Mouse (Mus musculus) kidney, embryonic 15.5 days (tissue): ENCODE results near the gene Zfp275. TPM values are rescaled to one million over a fixed set of nuclear protein-coding genes. Genes with fewer than 3 reads are reported as not detected.
A peak's percentile ranks its signal among the peaks of the same experiment; 100 is the strongest.
"Not testable (repeated sequence)": the region's sequence is repeated elsewhere in the genome, so short reads cannot be mapped to it uniquely, and the experiment has no call there.

Source experiments
- ATAC-seq: fragments of 200-750 bp; cut with Nextera tagmentation; replicated peaks from 2 replicates; pipeline ENCODE4 v1.8.0; 2017; ENCODE audit warnings: moderate TSS enrichment; ENCODE audit not compliant: low FRiP score
- H3K27ac ChIP-seq: fragments of 300-500 bp; sonication (generic); 2 replicates; pipeline ENCODE4 v1.5.1; 2015; ENCODE audit warnings: mild to moderate bottlenecking, inconsistent platforms
- H3K27me3 ChIP-seq: fragments of 300-500 bp; sonication (generic); 2 replicates; pipeline ENCODE4 v1.6.1; 2015; ENCODE audit warnings: inconsistent platforms
- H3K36me3 ChIP-seq: fragments of 300-500 bp; sonication (generic); 2 replicates; pipeline ENCODE4 v1.6.1; 2015; ENCODE audit warnings: inconsistent platforms
- H3K4me1 ChIP-seq: fragments of 300-500 bp; sonication (generic); 2 replicates; pipeline ENCODE4 v1.6.1; 2015; ENCODE audit warnings: inconsistent platforms
- H3K4me2 ChIP-seq: fragments of 300-500 bp; sonication (generic); 2 replicates; pipeline ENCODE4 v1.6.1; 2015; ENCODE audit warnings: moderate library complexity, mild to moderate bottlenecking, inconsistent platforms
- H3K4me3 ChIP-seq: fragments of 300-500 bp; sonication (generic); replicated peaks from 2 replicates; pipeline ENCODE4 v1.5.1; 2015; ENCODE audit warnings: mild to moderate bottlenecking, inconsistent platforms
- H3K9ac ChIP-seq: fragments of 300-500 bp; sonication (generic); 2 replicates; pipeline ENCODE4 v1.6.1; 2015; ENCODE audit warnings: mild to moderate bottlenecking, inconsistent platforms
- H3K9me3 ChIP-seq: fragments of 300-500 bp; sonication (generic); replicated peaks from 2 replicates; pipeline ENCODE4 v1.6.1; 2016; ENCODE audit warnings: inconsistent platforms
- WGBS: fragments of 180-500 bp; shearing (Covaris S2); methylation state at CpG from one replicate; pipeline ENCODE4 v1.1.7; 2015; ENCODE audit warnings: mixed read lengths; 5-methylcytosine and 5-hydroxymethylcytosine counted together
- polyA plus RNA-seq: library from polyadenylated mRNA; unstranded; fragments of >200 nt; fragmentation: Nextera tagmentation; extraction: Ambion mirVana; gene quantifications from 2 replicates; pipeline ENCODE4 v1.2.1, GENCODE M21; 2015

Zfp275 gene
- polyA plus RNA-seq, result 13.3 and 14.3 TPM in 2 replicates

GRCm38 (mm10) chrX:73342483-73342895 lies at the start of gene Zfp275:
Zfp275 (plus strand) TSS chrX:73342621.
- Histone ChIP-seq H3K4me1 (0 out of 2 replicates have a peak, but pooled peaks cover 5% of the 10 kb centered on the region), H3K27ac (peak within 1 kb of the TSS; percentile 73), H3K9me3 (no peaks in the 10 kb centered on the region), H3K4me3 (peak within 1 kb of the TSS; percentile 66), H3K27me3 (peaks cover 14% of the 10 kb centered on the region), H3K9ac (peak within 1 kb of the TSS; percentile 63), H3K4me2 (peak within 1 kb of the TSS; percentile 58), H3K36me3 (no peaks in the 10 kb centered on the region)
- ATAC-seq, result peak; percentile 97
- 17% methylated on average over 37 of the region's 37 CpGs for WGBS

- ATAC-seq, H3K4me1 ChIP-seq: not testable (repeated sequence)
- 90% methylated on average over 13 of the region's 17 CpGs for WGBS
These were observed 49.5 kb upstream of the Zfp275 start, which contains the start of the genes Xlr5a and Xlr5c for GRCm38 (mm10) chrX:73292876-73293275. Xlr5a (minus strand) TSS chrX:73292976. Xlr5c (minus strand) TSS chrX:73292976.

GRCm38 (mm10) chrX:73295745-73296144 lies 46.7 kb upstream of the Zfp275 start:
- H3K4me2 ChIP-seq, H3K9ac ChIP-seq, H3K36me3 ChIP-seq, H3K4me1 ChIP-seq, H3K9me3 ChIP-seq, H3K27me3 ChIP-seq, ATAC-seq, H3K27ac ChIP-seq, H3K4me3 ChIP-seq: not testable (repeated sequence)
- WGBS, result 56% methylated on average over 10 of the region's 10 CpGs

More at GRCm38 (mm10) chrX:73292876-73293275, 49.5 kb upstream of the Zfp275 start, which contains the start of the genes Xlr5a and Xlr5c:
- H3K9me3 ChIP-seq, H3K4me3 ChIP-seq, H3K9ac ChIP-seq, H3K36me3 ChIP-seq, H3K27ac ChIP-seq, H3K27me3 ChIP-seq, H3K4me2 ChIP-seq: not testable (repeated sequence)

GRCm38 (mm10) chrX:73312522-73312921 lies 29.9 kb upstream of the Zfp275 start:
- H3K4me2 ChIP-seq, result no peak overlapping the region
- no peaks in the 10 kb centered on the region for H3K9me3 ChIP-seq
- WGBS, result 48% methylated on average over 3 of the region's 3 CpGs

GRCm38 (mm10) chrX:73321029-73321428 lies 21.4 kb upstream of the Zfp275 start:
- peaks cover 14% of the 10 kb centered on the region; the same call in 1 of the 2 replicates for H3K27me3 ChIP-seq
- H3K9me3 ChIP-seq, result no peaks in the 10 kb centered on the region
- H3K9ac ChIP-seq, result no peak overlapping the region
- ATAC-seq, result no peak
- H3K4me3 ChIP-seq, result no peak overlapping the region
- H3K4me1 ChIP-seq, result no peaks in the 10 kb centered on the region
- no peak overlapping the region for H3K4me2 ChIP-seq
- H3K36me3 ChIP-seq, result no peaks in the 10 kb centered on the region
- 75% methylated on average over 3 of the region's 3 CpGs for WGBS
- no peak overlapping the region for H3K27ac ChIP-seq

More at GRCm38 (mm10) chrX:73312522-73312921, 29.9 kb upstream of the Zfp275 start:
- Histone ChIP-seq H3K4me1 (no peaks in the 10 kb centered on the region), H3K27ac (no peak overlapping the region), H3K36me3 (no peaks in the 10 kb centered on the region), H3K9ac (no peak overlapping the region), H3K4me3 (no peak overlapping the region), H3K27me3 (peaks cover 15% of the 10 kb centered on the region; the same call in 1 of the 2 replicates)
- ATAC-seq, result no peak

- H3K4me2 ChIP-seq, result no peak overlapping the region
- H3K27ac ChIP-seq, result no peak overlapping the region
- H3K27me3 ChIP-seq, result peaks cover 17% of the 10 kb centered on the region
- H3K4me3 ChIP-seq, result no peak overlapping the region
- no peaks in the 10 kb centered on the region for H3K9me3 ChIP-seq
- no peak for ATAC-seq
- 82% methylated on average over 2 of the region's 2 CpGs for WGBS
- no peak overlapping the region for H3K9ac ChIP-seq
- no peaks in the 10 kb centered on the region for H3K36me3 ChIP-seq
- H3K4me1 ChIP-seq, result no peaks in the 10 kb centered on the region
These were observed 15.2 kb upstream of the Zfp275 start for GRCm38 (mm10) chrX:73327215-73327614.

GRCm38 (mm10) chrX:73333548-73333947 lies 8.9 kb upstream of the Zfp275 start:
- no peak overlapping the region for H3K9ac ChIP-seq
- H3K4me3 ChIP-seq, result no peak overlapping the region
- no peak overlapping the region for H3K27ac ChIP-seq
- no peak overlapping the region for H3K4me2 ChIP-seq
- H3K9me3 ChIP-seq, result no peaks in the 10 kb centered on the region
- H3K36me3 ChIP-seq, result no peaks in the 10 kb centered on the region
- no peaks in the 10 kb centered on the region for H3K4me1 ChIP-seq
- ATAC-seq, result no peak
- peaks cover 30% of the 10 kb centered on the region; the same call in 1 of the 2 replicates for H3K27me3 ChIP-seq

- peaks cover 32% of the 10 kb centered on the region for H3K27me3 ChIP-seq
- no peak within 1 kb of the TSS for H3K9ac ChIP-seq
- H3K4me1 ChIP-seq, result no peaks in the 10 kb centered on the region
- 90% methylated on average over 4 of the region's 4 CpGs for WGBS
- no peak within 1 kb of the TSS for H3K4me3 ChIP-seq
- no peaks in the 10 kb centered on the region for H3K9me3 ChIP-seq
- no peak within 1 kb of the TSS for H3K4me2 ChIP-seq
- no peaks in the 10 kb centered on the region for H3K36me3 ChIP-seq
- ATAC-seq, result no peak
- no peak within 1 kb of the TSS for H3K27ac ChIP-seq
These were observed 5.7 kb upstream of the Zfp275 start, which contains the start of gene Gm45015 for GRCm38 (mm10) chrX:73336740-73337139. Gm45015 (minus strand) TSS chrX:73336840.

GRCm38 (mm10) chrX:73341473-73341872 lies 948 bp upstream of the Zfp275 start:
- 76% methylated on average over 1 of the region's 1 CpGs for WGBS
- ATAC-seq, result no peak
- H3K36me3 ChIP-seq, result no peaks in the 10 kb centered on the region
- no peak overlapping the region for H3K27ac ChIP-seq
- H3K4me2 ChIP-seq, result no peak overlapping the region
- 0 out of 2 replicates have a peak, but pooled peaks cover 5% of the 10 kb centered on the region for H3K4me1 ChIP-seq
- no peak overlapping the region for H3K4me3 ChIP-seq
- H3K27me3 ChIP-seq, result peaks cover 24% of the 10 kb centered on the region
- no peak overlapping the region for H3K9ac ChIP-seq
- H3K9me3 ChIP-seq, result no peaks in the 10 kb centered on the region

- Histone ChIP-seq H3K36me3 (no peaks in the 10 kb centered on the region), H3K4me3 (peak overlapping the region; percentile 66), H3K9me3 (no peaks in the 10 kb centered on the region), H3K4me1 (0 out of 2 replicates have a peak, but pooled peaks cover 5% of the 10 kb centered on the region), H3K27ac (no peak overlapping the region), H3K9ac (no peak overlapping the region), H3K27me3 (peaks cover 18% of the 10 kb centered on the region), H3K4me2 (peak overlapping the region; percentile 58)
- ATAC-seq, result peak; percentile 65
- 42% methylated on average over 3 of the region's 3 CpGs for WGBS
These were observed 353 bp upstream of the Zfp275 start for GRCm38 (mm10) chrX:73342068-73342467.

- 27% methylated on average over 15 of the region's 15 CpGs for WGBS
- H3K36me3 ChIP-seq, result no peaks in the 10 kb centered on the region
These were observed 717 bp downstream of the Zfp275 start for GRCm38 (mm10) chrX:73342941-73343735.

GRCm38 (mm10) chrX:73343802-73344201 lies 1.4 kb downstream of the Zfp275 start:
- Histone ChIP-seq H3K4me2 (peak overlapping the region; percentile 58; the same call in 1 of the 2 replicates), H3K36me3 (no peaks in the 10 kb centered on the region), H3K4me3 (no peak overlapping the region), H3K27ac (no peak overlapping the region), H3K9me3 (no peaks in the 10 kb centered on the region), H3K27me3 (peaks cover 16% of the 10 kb centered on the region; the same call in 1 of the 2 replicates), H3K4me1 (0 out of 2 replicates have a peak, but pooled peaks cover 5% of the 10 kb centered on the region), H3K9ac (no peak overlapping the region)
- ATAC-seq, result no peak
- WGBS, result 70% methylated on average over 1 of the region's 1 CpGs

More at GRCm38 (mm10) chrX:73342941-73343735, 717 bp downstream of the Zfp275 start:
- Histone ChIP-seq H3K27ac (peak overlapping the region; percentile 73), H3K4me2 (peak overlapping the region; percentile 58), H3K4me3 (peak overlapping the region; percentile 66), H3K9me3 (no peaks in the 10 kb centered on the region), H3K4me1 (0 out of 2 replicates have a peak, but pooled peaks cover 5% of the 10 kb centered on the region), H3K27me3 (peaks cover 16% of the 10 kb centered on the region; the same call in 1 of the 2 replicates), H3K9ac (peak overlapping the region; percentile 63)
- peak; percentile 75 for ATAC-seq
